Mouse (Mus musculus) thymus, adult 2 months (tissue): Measurements from ENCODE around the gene Samd4b. TPM values are rescaled to one million over a fixed set of nuclear protein-coding genes. Genes with fewer than 3 reads are reported as not detected.
A peak's percentile ranks its signal among the peaks of the same experiment; 100 is the strongest.

ENCODE experiments used
- DNase-seq: peaks from one replicate; pipeline ENCODE4 v3.0.0; 2021
- H3K27ac ChIP-seq: fragments of 200-500 bp; 2 replicates; pipeline ENCODE4 v1.5.1; 2012; ENCODE audit warnings: low read length, control low read depth; ENCODE audit not compliant: control insufficient read depth, insufficient read depth
- H3K27me3 ChIP-seq: fragments of 200-500 bp; 2 replicates; pipeline ENCODE4 v1.6.1; 2012; ENCODE audit warnings: mild to moderate bottlenecking, low read length, moderate library complexity, mixed read lengths; ENCODE audit not compliant: control insufficient read depth, insufficient read depth
- H3K36me3 ChIP-seq: fragments of 200-500 bp; 2 replicates; pipeline ENCODE4 v1.6.1; 2012; ENCODE audit warnings: mild to moderate bottlenecking, low read length, moderate library complexity; ENCODE audit not compliant: control insufficient read depth, insufficient read depth
- H3K4me1 ChIP-seq: fragments of 200-500 bp; replicated peaks from 2 replicates; pipeline ENCODE4 v1.6.1; 2012; ENCODE audit warnings: low read length; ENCODE audit not compliant: control insufficient read depth, insufficient read depth
- H3K4me3 ChIP-seq: fragments of 200-500 bp; 2 replicates; pipeline ENCODE4 v1.5.1; 2012; ENCODE audit warnings: mild to moderate bottlenecking, low read length, control low read depth, moderate library complexity; ENCODE audit not compliant: control insufficient read depth, insufficient read depth
- CTCF ChIP-seq: fragments of 200-500 bp; IDR thresholded peaks from 2 replicates; pipeline ENCODE4 v1.5.1; 2012; ENCODE audit warnings: mild to moderate bottlenecking, control low read depth, low read length, moderate library complexity, borderline replicate concordance; ENCODE audit not compliant: control insufficient read depth, poor library complexity, insufficient read depth; ENCODE audit errors: extremely low read depth
- POLR2A ChIP-seq: fragments of 200-500 bp; IDR thresholded peaks from 2 replicates; pipeline ENCODE4 v1.6.1; 2012; ENCODE audit warnings: mild to moderate bottlenecking, low read length, control low read depth, moderate library complexity; ENCODE audit not compliant: control insufficient read depth, poor library complexity, insufficient read depth; ENCODE audit errors: extremely low read depth
- WGBS: fragments of 180-500 bp; shearing (Covaris S2); methylation state at CpG from one replicate; pipeline ENCODE4 v1.1.7; 2018; 5-methylcytosine and 5-hydroxymethylcytosine counted together
- polyA plus RNA-seq: library from polyadenylated mRNA; depleted of rRNA; stranded (reverse); fragments of >200 nt; gene quantifications from 2 replicates; pipeline ENCODE4 v1.2.3, GENCODE M21; 2012

Samd4b gene
- polyA plus RNA-seq, 1 experiment = 118 TPM

- Histone ChIP-seq H3K27ac (no peak overlapping the region), H3K36me3 (peaks cover 36% of the 10 kb centered on the region), H3K27me3 (no peaks in the 10 kb centered on the region), H3K4me1 (peaks cover 6% of the 10 kb centered on the region), H3K4me3 (no peak overlapping the region)
- DNase-seq = no peak
- 92% methylated on average over 5 of the region's 5 CpGs for WGBS
- TF ChIP-seq POLR2A (no peak), CTCF (no peak)
These were observed 241.0 kb downstream of the Samd4b start for GRCm38 (mm10) chr7:28356981-28357380.

- Histone ChIP-seq H3K27me3 (no peaks in the 10 kb centered on the region), H3K4me3 (no peak overlapping the region), H3K27ac (peak overlapping the region; percentile 60), H3K36me3 (peaks cover 21% of the 10 kb centered on the region), H3K4me1 (peaks cover 11% of the 10 kb centered on the region)
- no peak for TF ChIP-seq POLR2A
- no peak for TF ChIP-seq CTCF
- DNase-seq = peak; percentile 60
- WGBS = 46% methylated on average over 3 of the region's 3 CpGs
These were observed 242.7 kb downstream of the Samd4b start for GRCm38 (mm10) chr7:28355221-28355620.

DNA sequence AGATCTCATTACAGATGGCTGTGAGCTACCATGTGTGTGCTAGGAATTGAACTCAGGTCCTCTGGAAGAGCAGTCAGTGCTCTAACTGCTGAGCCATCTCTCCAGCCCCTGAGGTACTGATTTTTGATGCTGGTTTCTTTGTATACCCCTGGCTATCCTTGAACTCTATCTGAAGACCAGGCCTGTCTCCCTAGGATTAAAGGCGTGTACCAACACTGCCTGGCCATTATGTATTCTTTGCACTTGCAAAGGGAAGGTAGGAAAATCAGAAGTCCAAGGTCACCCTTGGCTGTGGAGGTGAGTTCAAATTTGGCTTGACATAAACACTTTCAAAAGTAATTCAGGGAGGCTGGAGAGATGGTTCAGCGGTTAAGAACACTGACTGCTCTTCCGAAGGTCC, 243.3 kb downstream of the Samd4b start:
- Histone ChIP-seq H3K27me3 (no peaks in the 10 kb centered on the region), H3K36me3 (peaks cover 15% of the 10 kb centered on the region), H3K4me3 (no peak overlapping the region), H3K27ac (no peak overlapping the region), H3K4me1 (peaks cover 16% of the 10 kb centered on the region)
- no peak for TF ChIP-seq CTCF
- WGBS = 98% methylated on average over 3 of the region's 3 CpGs
- DNase-seq = no peak

DNA sequence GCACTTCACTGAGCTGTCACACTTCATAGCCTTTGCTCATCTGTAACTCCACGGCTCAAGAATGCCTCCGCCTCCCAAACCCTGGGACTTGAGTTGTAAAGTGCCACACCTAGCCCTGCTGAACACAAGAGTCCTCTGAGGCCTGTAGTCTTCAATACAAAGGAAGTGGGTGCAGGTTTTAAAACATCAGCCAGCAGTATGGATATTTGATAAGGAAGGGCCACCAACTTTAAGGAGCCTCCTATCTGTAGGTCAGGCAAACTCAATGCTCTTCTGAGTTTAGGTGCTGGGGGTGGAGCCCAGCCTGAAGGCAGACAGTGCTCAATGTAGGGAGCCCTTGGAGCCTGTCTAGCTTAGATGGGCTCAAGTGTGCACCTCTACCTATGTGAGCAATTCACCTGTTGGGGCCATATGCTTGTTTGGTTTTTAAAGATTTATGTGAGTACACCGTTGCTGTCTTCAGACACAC, 243.8 kb downstream of the Samd4b start:
- no peaks in the 10 kb centered on the region for H3K27me3 ChIP-seq
- 91% methylated on average over 3 of the region's 3 CpGs for WGBS
- no peak overlapping the region for H3K4me3 ChIP-seq
- peaks cover 12% of the 10 kb centered on the region for H3K36me3 ChIP-seq
- H3K27ac ChIP-seq = no peak overlapping the region
- DNase-seq = no peak
- TF ChIP-seq POLR2A = no peak
- no peak for TF ChIP-seq CTCF
- H3K4me1 ChIP-seq = peaks cover 16% of the 10 kb centered on the region

- Histone ChIP-seq H3K4me3 (no peak overlapping the region), H3K27ac (no peak overlapping the region), H3K36me3 (peaks cover 12% of the 10 kb centered on the region), H3K4me1 (peaks cover 16% of the 10 kb centered on the region), H3K27me3 (no peaks in the 10 kb centered on the region)
- WGBS = 96% methylated on average over 2 of the region's 2 CpGs
- no peak for DNase-seq
- TF ChIP-seq CTCF (no peak), POLR2A (no peak)
These were observed 244.7 kb downstream of the Samd4b start for GRCm38 (mm10) chr7:28353267-28353666.

GRCm38 (mm10) chr7:28351676-28352191, 246.2 kb downstream of the Samd4b start:
- H3K27me3 ChIP-seq = no peaks in the 10 kb centered on the region
- no peak for TF ChIP-seq CTCF
- TF ChIP-seq POLR2A = no peak
- 17% methylated on average over 4 of the region's 4 CpGs for WGBS
- no peak overlapping the region; the same call in 1 of the 2 replicates for H3K4me3 ChIP-seq
- peaks cover 16% of the 10 kb centered on the region for H3K4me1 ChIP-seq
- H3K27ac ChIP-seq = no peak overlapping the region
- peaks cover 12% of the 10 kb centered on the region for H3K36me3 ChIP-seq
- no peak for DNase-seq
